Mouse (Mus musculus): ENCODE measurements around the gene Gstk1.

DNA sequence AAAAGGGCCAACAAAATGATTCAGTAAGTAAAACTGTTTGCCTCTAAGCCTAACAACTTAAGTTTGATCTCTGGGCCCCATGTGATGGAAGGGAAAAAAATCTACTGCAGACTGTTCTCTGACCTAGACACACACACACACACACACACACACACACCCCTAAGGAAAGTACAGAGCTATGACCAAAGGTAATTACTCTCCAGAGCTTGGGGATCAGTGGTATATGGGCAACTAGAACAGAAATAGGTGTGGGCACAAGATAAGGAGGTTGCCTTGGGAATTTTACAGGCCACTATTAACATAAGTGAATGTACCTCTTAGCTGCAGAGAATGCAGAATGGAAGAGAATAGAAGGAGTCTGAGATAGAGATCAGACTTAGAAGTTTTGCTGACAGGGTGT is 41.8 kb downstream of the Gstk1 start:
- TF ChIP-seq CTCF (IDR thresholded peaks at IDR 0.05): no peak
- TF ChIP-seq EP300 (IDR thresholded peaks at IDR 0.05): no peak
